Mouse (Mus musculus): ENCODE data around the gene Tube1. TPM values are rescaled to one million over a fixed set of nuclear protein-coding genes. Genes with fewer than 3 reads are reported as not detected.
"Not testable (repeated sequence)": the region's sequence is repeated elsewhere in the genome, so short reads cannot be mapped to it uniquely, and the experiment has no call there.

The Tube1 gene
- polyA plus RNA-seq, 1 experiment from 2014 or later = 8.2 TPM

DNA sequence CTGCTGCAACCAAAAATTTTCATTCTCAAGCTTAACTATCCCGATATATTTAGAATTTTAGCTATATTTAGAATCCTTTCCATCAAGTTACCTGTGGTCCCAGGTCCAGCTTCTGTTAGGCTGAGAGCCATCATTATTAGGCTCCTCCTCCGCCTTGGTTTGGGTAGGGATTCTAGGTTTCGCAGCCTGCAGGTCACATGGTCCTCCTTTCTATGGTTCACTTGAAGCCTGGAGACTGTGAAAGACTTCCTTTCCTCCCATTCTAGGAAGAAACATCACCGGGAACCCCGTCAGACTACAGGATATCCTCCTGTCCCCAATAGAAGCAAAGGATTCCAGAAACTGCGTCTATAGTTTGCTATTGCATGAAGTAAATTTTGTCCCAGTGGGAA, 38.8 kb downstream of the Tube1 start:
- no peak for ATAC-seq (ENCODE audit: low FRiP score)
- Histone ChIP-seq H3K4me2 (replicated peaks) (peak overlapping the region; percentile 94), H3K9ac (peak overlapping the region; percentile 80), H3K36me3 (replicated peaks; ENCODE audit: control insufficient read depth, insufficient read depth) (no peaks in the 10 kb centered on the region), H3K9me3 (ENCODE audit: control insufficient read depth, low read length) (no peaks in the 10 kb centered on the region), H3K4me3 (replicated peaks; ENCODE audit: low read length) (no peak overlapping the region; the same call in 1 of the 2 replicates), H3K27me3 (ENCODE audit: control insufficient read depth, insufficient read depth, low read length) (no peaks in the 10 kb centered on the region), H3K27ac (peak overlapping the region; percentile 100), H3K4me1 (replicated peaks; ENCODE audit: control insufficient read depth, insufficient read depth, low read length) (peaks cover 30% of the 10 kb centered on the region)
- WGBS = 65% methylated on average over 6 of the region's 6 CpGs
- no peak for DNase-seq (ENCODE audit: low spot score)

DNA sequence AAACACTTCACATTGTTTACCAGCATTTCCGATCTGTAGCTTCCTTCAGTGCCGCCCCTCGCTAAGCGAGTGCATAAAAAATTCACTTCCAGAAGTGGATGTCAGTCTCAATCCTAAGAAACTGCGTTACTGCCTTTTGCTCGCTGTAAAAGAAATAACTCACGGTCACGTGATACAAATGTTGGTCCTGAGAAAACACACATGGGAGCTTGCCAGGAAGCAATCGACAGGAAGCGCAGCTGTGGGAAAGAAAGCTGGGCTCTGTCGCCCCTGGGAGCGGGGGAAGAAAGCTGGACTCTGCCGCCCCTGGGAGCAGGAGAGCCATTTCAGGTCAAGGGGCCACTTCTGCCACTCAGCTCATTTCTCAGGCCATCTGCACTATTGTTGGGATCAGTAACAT, 39.3 kb downstream of the Tube1 start:
- Histone ChIP-seq H3K36me3 (replicated peaks; ENCODE audit: control insufficient read depth, insufficient read depth) (no peaks in the 10 kb centered on the region), H3K9ac (peak overlapping the region; percentile 18; the same call in 1 of the 2 replicates)
- 22% methylated on average over 13 of the region's 13 CpGs for WGBS

DNA sequence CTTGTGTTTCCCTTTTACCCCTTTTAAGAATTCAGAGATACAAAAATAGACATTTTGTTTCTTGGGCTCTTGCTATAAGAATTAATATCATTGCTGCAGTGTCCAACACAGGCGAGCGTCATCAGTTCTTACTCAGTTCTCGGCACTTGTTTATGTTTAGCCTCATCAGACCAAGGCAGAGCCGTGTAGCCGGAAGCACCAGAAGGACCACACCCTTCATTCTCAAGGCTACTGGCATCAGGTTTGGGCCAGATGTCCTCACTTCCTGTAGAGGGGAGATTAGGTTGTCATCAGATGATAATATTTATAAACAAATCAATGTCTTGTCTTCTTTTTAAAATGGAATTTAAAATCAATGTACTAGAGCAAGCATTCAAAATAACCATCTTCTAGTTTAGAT, 43.2 kb downstream of the Tube1 start:
- no peak for DNase-seq (ENCODE audit: low spot score)
- no peak for ATAC-seq (ENCODE audit: low FRiP score)
- no peak overlapping the region for H3K27ac ChIP-seq
- 89% methylated on average over 5 of the region's 5 CpGs for WGBS
- H3K9ac ChIP-seq = no peak overlapping the region
- no peaks in the 10 kb centered on the region for H3K27me3 ChIP-seq (ENCODE audit: control insufficient read depth, insufficient read depth, low read length)
- no peak overlapping the region for H3K4me2 ChIP-seq (replicated peaks)
- peaks cover 19% of the 10 kb centered on the region for H3K4me1 ChIP-seq (replicated peaks; ENCODE audit: control insufficient read depth, insufficient read depth, low read length)
- H3K4me3 ChIP-seq (replicated peaks; ENCODE audit: low read length) = no peak overlapping the region
- H3K9me3 ChIP-seq (ENCODE audit: control insufficient read depth, low read length) = peaks cover 5% of the 10 kb centered on the region; the same call in 1 of the 2 replicates
- H3K36me3 ChIP-seq (replicated peaks; ENCODE audit: control insufficient read depth, insufficient read depth) = no peaks in the 10 kb centered on the region

More for the DNA sequence above, 39.3 kb downstream of the Tube1 start:
- Histone ChIP-seq H3K27ac (peak overlapping the region; percentile 100), H3K4me3 (replicated peaks; ENCODE audit: low read length) (no peak overlapping the region; the same call in 1 of the 2 replicates), H3K9me3 (ENCODE audit: control insufficient read depth, low read length) (peaks cover under 1% of the 10 kb centered on the region; the same call in 1 of the 2 replicates), H3K4me2 (replicated peaks) (peak overlapping the region; percentile 94), H3K27me3 (ENCODE audit: control insufficient read depth, insufficient read depth, low read length) (no peaks in the 10 kb centered on the region), H3K4me1 (replicated peaks; ENCODE audit: control insufficient read depth, insufficient read depth, low read length) (peaks cover 30% of the 10 kb centered on the region)
- ATAC-seq (ENCODE audit: low FRiP score) (no peak), DNase-seq (ENCODE audit: low spot score) (peak; percentile 60)

DNA sequence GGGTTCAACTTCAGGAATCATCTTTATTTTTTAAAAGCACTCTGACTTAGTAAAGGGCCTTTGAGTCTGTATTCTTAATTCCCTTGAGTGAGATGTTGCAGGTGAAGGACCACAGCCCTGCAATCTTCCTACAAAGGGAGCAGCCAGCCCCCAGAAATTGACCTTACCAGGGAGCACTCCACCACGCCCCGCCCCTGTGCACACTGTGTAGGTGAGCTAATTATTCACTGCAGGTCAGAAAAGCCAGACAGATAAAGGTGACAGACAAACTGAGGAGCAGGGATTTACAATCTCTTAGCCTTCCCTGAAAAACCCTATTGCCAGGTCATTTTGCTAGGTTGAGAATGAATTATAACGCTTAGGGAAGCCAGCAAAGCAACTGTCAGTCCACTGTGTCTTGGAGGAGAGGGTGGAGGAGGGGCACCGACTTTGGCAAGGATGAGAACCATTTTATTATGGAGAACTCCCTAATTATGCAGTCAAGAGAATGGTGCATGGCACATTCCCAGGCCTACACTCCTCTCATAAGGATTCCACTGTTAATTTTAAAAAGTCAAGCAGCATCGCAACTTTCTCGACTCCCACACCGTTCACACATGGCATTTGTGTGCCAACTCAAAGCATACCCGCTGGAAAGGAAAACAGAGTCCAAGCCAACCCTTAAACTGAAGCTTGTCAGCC, 51.2 kb downstream of the Tube1 start:
- Histone ChIP-seq H3K4me2 (replicated peaks) (no peak overlapping the region), H3K36me3 (replicated peaks; ENCODE audit: control insufficient read depth, insufficient read depth) (no peaks in the 10 kb centered on the region), H3K4me1 (replicated peaks; ENCODE audit: control insufficient read depth, insufficient read depth, low read length) (no peaks in the 10 kb centered on the region), H3K9ac (no peak overlapping the region), H3K9me3 (ENCODE audit: control insufficient read depth, low read length) (no peaks in the 10 kb centered on the region), H3K27me3 (ENCODE audit: control insufficient read depth, insufficient read depth, low read length) (no peaks in the 10 kb centered on the region), H3K4me3 (replicated peaks; ENCODE audit: low read length) (no peak overlapping the region), H3K27ac (no peak overlapping the region)
- ATAC-seq (ENCODE audit: low FRiP score) = peak; percentile 43; the same call in 1 of the 2 replicates
- WGBS = 77% methylated on average over 8 of the region's 8 CpGs
- no peak for DNase-seq (ENCODE audit: low spot score)

DNA sequence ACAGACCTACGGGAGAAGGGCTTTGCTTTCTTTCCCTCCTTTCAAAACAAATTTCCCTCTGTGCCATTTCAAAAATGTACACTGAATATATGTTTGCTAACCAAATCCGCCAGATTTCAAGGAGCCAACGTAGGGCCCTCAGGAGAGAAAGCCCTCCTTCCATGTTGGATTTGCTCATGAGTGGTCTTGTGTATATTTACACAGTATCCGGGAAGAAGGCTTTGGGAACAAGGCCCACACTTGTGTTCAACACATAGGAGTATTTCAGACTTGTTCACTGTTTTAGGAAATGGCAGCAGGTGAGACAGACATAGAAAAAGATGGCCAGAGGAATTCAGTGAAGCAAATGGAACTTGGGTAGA, 51.8 kb downstream of the Tube1 start:
- H3K27ac ChIP-seq = no peak overlapping the region
- no peak for ATAC-seq (ENCODE audit: low FRiP score)
- H3K4me3 ChIP-seq (replicated peaks; ENCODE audit: low read length) = no peak overlapping the region
- no peak for DNase-seq (ENCODE audit: low spot score)
- no peak overlapping the region for H3K4me2 ChIP-seq (replicated peaks)
- WGBS = 85% methylated on average over 4 of the region's 4 CpGs
- H3K9me3 ChIP-seq (ENCODE audit: control insufficient read depth, low read length) = no peaks in the 10 kb centered on the region
- no peak overlapping the region for H3K9ac ChIP-seq
- H3K27me3 ChIP-seq (ENCODE audit: control insufficient read depth, insufficient read depth, low read length) = no peaks in the 10 kb centered on the region
- H3K4me1 ChIP-seq (replicated peaks; ENCODE audit: control insufficient read depth, insufficient read depth, low read length) = no peaks in the 10 kb centered on the region
- H3K36me3 ChIP-seq (replicated peaks; ENCODE audit: control insufficient read depth, insufficient read depth) = no peaks in the 10 kb centered on the region

DNA sequence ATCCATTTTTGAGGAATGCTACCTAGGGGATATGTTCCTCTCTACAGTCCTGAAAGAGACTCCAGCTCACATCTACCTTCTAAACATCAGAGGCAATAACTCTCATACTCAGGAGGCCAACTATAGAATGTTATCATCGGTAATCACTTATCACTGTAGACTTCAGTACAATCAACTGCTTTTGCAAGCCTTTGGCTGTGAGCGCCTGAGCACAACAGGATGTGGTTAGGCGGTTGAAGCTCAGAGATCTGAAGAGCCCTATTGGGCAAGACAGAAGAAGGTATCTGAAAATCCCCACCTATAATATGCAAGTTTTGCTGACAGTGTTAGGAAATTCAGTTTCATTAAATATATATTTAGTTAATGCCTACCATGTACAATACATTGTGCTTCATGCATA, 58.9 kb downstream of the Tube1 start:
- H3K27me3 ChIP-seq (ENCODE audit: control insufficient read depth, insufficient read depth, low read length) = no peaks in the 10 kb centered on the region
- no peaks in the 10 kb centered on the region for H3K36me3 ChIP-seq (replicated peaks; ENCODE audit: control insufficient read depth, insufficient read depth)
- DNase-seq (ENCODE audit: low spot score) (no peak), ATAC-seq (ENCODE audit: low FRiP score) (no peak)
- H3K27ac ChIP-seq = no peak overlapping the region
- WGBS = 93% methylated on average over 3 of the region's 3 CpGs
- no peaks in the 10 kb centered on the region for H3K4me1 ChIP-seq (replicated peaks; ENCODE audit: control insufficient read depth, insufficient read depth, low read length)
- no peak overlapping the region for H3K9ac ChIP-seq
- H3K4me3 ChIP-seq (replicated peaks; ENCODE audit: low read length) = no peak overlapping the region
- no peaks in the 10 kb centered on the region for H3K9me3 ChIP-seq (ENCODE audit: control insufficient read depth, low read length)
- H3K4me2 ChIP-seq (replicated peaks) = no peak overlapping the region

DNA sequence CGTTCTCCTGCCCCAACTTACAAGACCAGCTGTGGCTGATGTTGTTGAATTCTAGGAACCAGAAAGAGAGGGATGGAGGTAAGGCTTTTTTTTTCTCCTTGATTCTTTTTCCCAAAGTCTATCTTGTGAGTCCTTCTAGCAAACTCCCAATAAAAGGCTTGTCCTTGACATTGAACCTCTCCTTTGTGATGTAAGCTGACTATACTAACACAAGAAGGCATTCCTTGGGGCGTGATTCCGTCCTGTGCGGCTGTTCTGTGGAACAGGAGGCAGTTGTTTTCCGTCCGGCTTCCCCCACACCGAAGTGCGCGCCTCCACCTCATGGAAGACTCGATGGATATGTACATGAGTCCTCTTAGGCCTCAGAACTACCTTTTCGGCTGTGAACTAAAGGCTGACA, 64.4 kb downstream of the Tube1 start:
- DNase-seq (ENCODE audit: low spot score); H3K4me3 ChIP-seq (replicated peaks; ENCODE audit: low read length); H3K4me2 ChIP-seq (replicated peaks); H3K9me3 ChIP-seq (ENCODE audit: control insufficient read depth, low read length); ATAC-seq (ENCODE audit: low FRiP score); H3K27me3 ChIP-seq (ENCODE audit: control insufficient read depth, insufficient read depth, low read length); H3K27ac ChIP-seq; H3K4me1 ChIP-seq (replicated peaks; ENCODE audit: control insufficient read depth, insufficient read depth, low read length); H3K9ac ChIP-seq; H3K36me3 ChIP-seq (replicated peaks; ENCODE audit: control insufficient read depth, insufficient read depth): not testable (repeated sequence)
- WGBS = 95% methylated on average over 9 of the region's 11 CpGs

Other genes with a start within 250 kb of the Tube1 start
- 20.6 and 21.6 TPM in 2 replicates for gene Lama4, start 168.5 kb upstream of the Tube1 start, polyA plus RNA-seq (2014; fragmentation: Nextera tagmentation; extraction: Ambion mirVana)
- 30.5 and 38.9 TPM in 2 replicates for gene Fam229b, start 62 bp upstream of the Tube1 start, polyA plus RNA-seq (2014; fragmentation: Nextera tagmentation; extraction: Ambion mirVana)
- gene Ccn6, start 29.8 kb downstream of the Tube1 start, polyA plus RNA-seq (2014; fragmentation: Nextera tagmentation; extraction: Ambion mirVana) = 0.33 and 0.41 TPM in 2 replicates
- gene Fyn, start 234.9 kb downstream of the Tube1 start, polyA plus RNA-seq (2014; fragmentation: Nextera tagmentation; extraction: Ambion mirVana) = 105 and 112 TPM in 2 replicates

All from hindbrain, embryonic 14.5 days (tissue).